Mouse (Mus musculus) gastrocnemius, postnatal 25 days (tissue): ENCODE data around the gene Ipo4. TPM values are rescaled to one million over a fixed set of nuclear protein-coding genes. Genes with fewer than 3 reads are reported as not detected.
A peak's percentile ranks its signal among the peaks of the same experiment; 100 is the strongest.

ENCODE experiments used
- DNase-seq: peaks from one replicate; pipeline ENCODE4 v3.0.0; 2022
- long read RNA-seq, 2 experiments: library from polyadenylated mRNA; stranded (forward); transcript quantifications; one replicate each; pipeline ENCODE4 v2.0.0; 2021
- total RNA-seq, 2 experiments: library from RNA; stranded (reverse); gene quantifications; 1 replicate in 1 of 2; 2 replicates in 1 of 2; pipeline ENCODE4 v1.2.3; 2021

Ipo4 gene
- 10 to 100 TPM; 56.8 to 76.0 TPM for total RNA-seq
- long read RNA-seq, experiment 1, partial matches to known transcripts: 13 of 20 reads
- long read RNA-seq, experiment 1, other reads (novel, unspliced or antisense): 3 of 20 reads
- long read RNA-seq, experiment 2, transcript Ipo4-201 (30 exons, 3,846 nt): major isoform, 23 of 44 reads
- long read RNA-seq, experiment 2, partial matches to known transcripts: 18 of 44 reads
- long read RNA-seq, experiment 2, other reads (novel, unspliced or antisense): 3 of 44 reads

- peak; percentile 87 for DNase-seq
These were observed at the start of gene Ipo4 for GRCm38 (mm10) chr14:55635523-55636007. Gene Ipo4 (minus strand): TSS chr14:55635957.

GRCm38 (mm10) chr14:55682118-55682493 is 46.3 kb upstream of the Ipo4 start:
- no peak for DNase-seq

GRCm38 (mm10) chr14:55681160-55682117 is 45.7 kb upstream of the Ipo4 start, which contains the start of gene Tinf2:
Gene Tinf2 (minus strand): TSS chr14:55681820.
- DNase-seq: peak; percentile 89

GRCm38 (mm10) chr14:55677615-55678014 is 41.9 kb upstream of the Ipo4 start:
- DNase-seq: no peak

- no peak for DNase-seq
These were observed 36.9 kb upstream of the Ipo4 start for GRCm38 (mm10) chr14:55672741-55673060.

- DNase-seq: peak; percentile 91
These were observed 36.3 kb upstream of the Ipo4 start, which contains the start of the genes Gmpr2 and Nedd8 for GRCm38 (mm10) chr14:55671833-55672740. Gene Gmpr2 (plus strand): TSS chr14:55671941. Gene Nedd8 (minus strand): TSS chr14:55672124.

- no peak for DNase-seq
These were observed 35.7 kb upstream of the Ipo4 start for GRCm38 (mm10) chr14:55671486-55671832.

- no peak for DNase-seq
These were observed 24.9 kb upstream of the Ipo4 start for GRCm38 (mm10) chr14:55660636-55661035.

GRCm38 (mm10) chr14:55659960-55660573 is 24.3 kb upstream of the Ipo4 start, which contains the start of gene Mdp1:
Gene Mdp1 (minus strand): TSS chr14:55660508.
- peak; percentile 65 for DNase-seq

- DNase-seq: no peak
These were observed 22.3 kb upstream of the Ipo4 start for GRCm38 (mm10) chr14:55658011-55658410.

- no peak for DNase-seq
These were observed 21.2 kb upstream of the Ipo4 start for GRCm38 (mm10) chr14:55656935-55657334.

- DNase-seq: no peak
These were observed 15.8 kb upstream of the Ipo4 start for GRCm38 (mm10) chr14:55651528-55651927.

- DNase-seq: no peak
These were observed 14.1 kb upstream of the Ipo4 start, which contains the start of gene Tssk4 for GRCm38 (mm10) chr14:55649884-55650283. Gene Tssk4 (plus strand): TSS chr14:55650184.

GRCm38 (mm10) chr14:55644261-55644888 is 8.6 kb upstream of the Ipo4 start:
- DNase-seq: no peak

GRCm38 (mm10) chr14:55643060-55643907 is 7.5 kb upstream of the Ipo4 start, which contains the start of gene Tm9sf1:
Gene Tm9sf1 (minus strand): TSS chr14:55643806.
- peak; percentile 83 for DNase-seq

GRCm38 (mm10) chr14:55642679-55643059 is 6.9 kb upstream of the Ipo4 start:
- DNase-seq: no peak

- no peak for DNase-seq
These were observed 5.5 kb upstream of the Ipo4 start for GRCm38 (mm10) chr14:55641291-55641690.

- DNase-seq: no peak
These were observed 5.1 kb upstream of the Ipo4 start for GRCm38 (mm10) chr14:55640816-55641215.

GRCm38 (mm10) chr14:55637795-55638194 is 2.0 kb upstream of the Ipo4 start, which contains the start of gene Gm49378:
Gene Gm49378 (minus strand): TSS chr14:55637895.
- no peak for DNase-seq
